Mouse (Mus musculus): ENCODE data around the gene Zkscan1.
A peak's percentile ranks its signal among the peaks of the same experiment; 100 is the strongest.

Gene Zkscan1

GRCm38 (mm10) chr5:138118041-138118440, 33.2 kb downstream of the Zkscan1 start:
- no peak for DNase-seq

- DNase-seq: no peak
Measured at GRCm38 (mm10) chr5:138132425-138133064, 47.7 kb downstream of the Zkscan1 start.

- DNase-seq: no peak
Measured at GRCm38 (mm10) chr5:138137257-138137656, 52.4 kb downstream of the Zkscan1 start.

GRCm38 (mm10) chr5:138137935-138138549, 53.2 kb downstream of the Zkscan1 start:
- peak; percentile 19 for DNase-seq

- DNase-seq: no peak
Measured at GRCm38 (mm10) chr5:138138585-138138984, 53.7 kb downstream of the Zkscan1 start.

GRCm38 (mm10) chr5:138154390-138154789, 69.5 kb downstream of the Zkscan1 start:
- DNase-seq: no peak

- peak; percentile 86 for DNase-seq
Measured at GRCm38 (mm10) chr5:138155443-138155976, 70.6 kb downstream of the Zkscan1 start, which contains the start of gene Zfp113. Zfp113 (minus strand) TSS chr5:138155744.
